In the genomic region with DNA sequence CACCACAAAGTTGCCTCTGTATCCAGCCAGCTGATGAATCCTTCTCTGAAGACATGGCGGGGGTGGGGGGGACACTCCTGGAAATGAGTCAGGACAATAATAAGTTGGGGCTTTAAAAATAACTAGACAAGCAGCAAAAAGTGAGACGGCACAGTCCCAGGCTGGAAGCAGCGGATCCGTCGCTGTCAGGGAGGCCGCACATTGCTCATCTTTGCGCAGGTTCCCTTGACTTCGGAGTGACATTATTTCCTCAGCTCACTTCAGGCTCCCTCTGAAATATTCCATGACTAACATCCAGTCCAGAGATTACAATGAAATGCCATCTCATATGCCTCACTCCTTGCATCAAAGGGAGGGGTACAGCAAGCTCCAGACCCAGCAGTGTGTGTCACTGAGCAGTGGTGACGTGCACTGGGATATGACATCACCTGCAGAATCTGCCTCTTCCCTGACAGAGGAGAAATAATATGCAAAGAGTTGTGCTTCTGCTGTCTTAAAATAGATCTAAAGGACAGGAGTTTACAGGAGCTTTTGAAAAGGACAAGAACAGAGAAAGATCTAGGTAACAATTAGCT, we compare ENCODE assay signal across 36 mouse cellular contexts. TPM values are rescaled to one million over a fixed set of nuclear protein-coding genes. Genes with fewer than 3 reads are reported as not detected.
DNase-seq lines count a peak whose midpoint lies in the region.
"Had no signal": no experiment of that assay in that cellular context is flagged by ENCODE, and none has a peak within 500 bp of the region (broad histone marks: within the 10 kb centered on the region; RNA-seq: fewer than 3 reads in every experiment).

No protein-coding gene starts in this region.

- DNase-seq in adrenal gland, adult 2 months: peak; percentile 56
- DNase-seq in adrenal gland, adult 8-10 months: no peak
- peak; percentile 74 for DNase-seq in 3T3-L1 (ENCODE audit: low read depth, low spot score)
- peak; percentile 41 for DNase-seq in adrenal gland, postnatal 10 days
- DNase-seq in fibroblast of lung, adult 2 months (ENCODE audit: low read depth): peak; percentile 10
- DNase-seq in urinary bladder, postnatal 25 days (ENCODE audit: low spot score): no peak
- no peak for DNase-seq in right cerebral cortex, postnatal 4 days
- DNase-seq: cerebellum, adult 11-12 months; cerebellum, postnatal 14 days; gastrocnemius, adult 2 months; kidney, adult 9 months; kidney, postnatal 14 days; layer of hippocampus, adult 9-11 months; liver, embryonic 13.5 days; lung, adult 18-20 months; lung, postnatal 10 days had no signal

RNA-seq across cellular contexts. Expression of a gene that starts 6.0 kb away (rescaled TPM):
- under 1 TPM in 1 of 2 experiments, not detected in 1; 0.21 TPM for total RNA-seq in adrenal gland, adult 2 months (2021)
- polyA plus RNA-seq in adrenal gland, adult 2 months (2012; rRNA removed): not detected in 2 replicates
- not detected for total RNA-seq in adrenal gland, adult 8-10 months (2022)
- not detected for total RNA-seq in adrenal gland, postnatal 10 days (2021)
- total RNA-seq: gastrocnemius, adult 2 months; gastrocnemius, postnatal 4 days; heart, postnatal 4 days; megakaryocyte-erythroid progenitor cell, adult 5-6 weeks; MEL had no signal
- polyA plus RNA-seq: activated CD4-positive, CD25-positive, alpha-beta regulatory T cell, adult 4 months; erythroblast, embryonic 14.5 days; heart, embryonic 11.5 days; liver, embryonic 13.5 days; macrophage; small intestine, adult 2 months had no signal

RNA-seq across cellular contexts. Expression of a gene that starts 27.8 kb away (rescaled TPM):
- total RNA-seq in adrenal gland, adult 2 months (2021): not detected
- not detected in 2 replicates for polyA plus RNA-seq in adrenal gland, adult 2 months (2012; rRNA removed)
- not detected for total RNA-seq in adrenal gland, adult 8-10 months (2022)
- total RNA-seq in adrenal gland, postnatal 10 days (2021): not detected
- total RNA-seq: gastrocnemius, adult 2 months; heart, postnatal 4 days; left cerebral cortex, postnatal 10 days; megakaryocyte-erythroid progenitor cell, adult 5-6 weeks; MEL had no signal
- polyA plus RNA-seq: activated CD4-positive, CD25-positive, alpha-beta regulatory T cell, adult 4 months; cortical plate, adult 2 months; erythroblast, embryonic 14.5 days; forebrain, embryonic 13.5 days; frontal cortex, adult 2 months; heart, embryonic 11.5 days; heart, embryonic 16.5 days; hindbrain, embryonic 13.5 days; limb, embryonic 10.5 days; limb, embryonic 15.5 days; liver, embryonic 13.5 days; macrophage; midbrain, embryonic 13.5 days; neural tube, embryonic 14.5 days; small intestine, adult 2 months; stomach, embryonic 14.5 days had no signal

Comparison
In these comparisons a context has a peak if more than half of its experiments do, and no peak if none do; other contexts are left out.
1. DNase-seq: peak in adrenal gland, adult 2 months (single experiment), 3T3-L1 (single experiment), adrenal gland, postnatal 10 days (single experiment) and fibroblast of lung, adult 2 months (single experiment); none in adrenal gland, adult 8-10 months (single experiment), urinary bladder, postnatal 25 days (single experiment) and right cerebral cortex, postnatal 4 days (single experiment).